ENCODE assay signal across 15 mouse cellular contexts in genomic region chr2:77841464-77841863, GRCm38 (mm10). TPM values are rescaled to one million over a fixed set of nuclear protein-coding genes. Genes with fewer than 3 reads are reported as not detected.
DNase-seq lines count a peak whose midpoint lies in the region; ATAC-seq and TF ChIP-seq lines count a peak whose summit lies in the region.
"Had no signal": no experiment of that assay in that cellular context is flagged by ENCODE, and none has a peak within 500 bp of the region (broad histone marks: within the 10 kb centered on the region; RNA-seq: fewer than 3 reads in every experiment).

No protein-coding gene starts in this region.

- peak overlapping the region; percentile 55 for H3K27ac ChIP-seq in left cerebral cortex, adult 2 months
- H3K27ac ChIP-seq: embryonic facial prominence, embryonic 12.5 days; lung, embryonic 15.5 days; stomach, embryonic 15.5 days had no signal

- no peak for TF ChIP-seq CTCF in left cerebral cortex, adult 2 months (IDR thresholded peaks at IDR 0.05)

- intact Hi-C loops in left cerebral cortex, adult 2 months (cut with DNase I): loop anchor here (1.0 to 5.0 kb wide), 3 partner anchors 23 to 84 kb away; no protein-coding TSS in a partner anchor
- intact Hi-C loops in gastrocnemius, postnatal 36 days (cut with DNase I): no loop called here

- ATAC-seq in erythroblast, adult 5-6 weeks (replicated peaks; ENCODE audit: low FRiP score, poor library complexity, severe bottlenecking): no peak

- DNase-seq in layer of hippocampus, adult 18-20 months (ENCODE audit: low spot score in 2 of 2): peak; percentile 37 to 72
- DNase-seq in layer of hippocampus, postnatal 10 days (ENCODE audit: low spot score in 2 of 2): no peak
- peak; percentile 33 to 35 for DNase-seq in frontal cortex, postnatal 14 days (ENCODE audit: low spot score in 2 of 2)
- DNase-seq in left cerebral cortex, adult 2 months (ENCODE audit: extremely low spot score in 1 of 2, low spot score in 2 of 2): peak; percentile 35 to 38
- DNase-seq in telencephalon, adult 2 months (ENCODE audit: low read depth, low spot score): peak; percentile 90
- no peak for DNase-seq in gastrocnemius, postnatal 36 days
- DNase-seq: cerebellum, adult 11-12 months; heart, postnatal 4 days; kidney, adult 8-10 months; spleen, adult 18-20 months had no signal

- H3K4me3 ChIP-seq in left cerebral cortex, adult 2 months: no peak overlapping the region
- H3K4me3 ChIP-seq: embryonic facial prominence, embryonic 12.5 days; lung, embryonic 15.5 days; stomach, embryonic 15.5 days had no signal

RNA-seq across cellular contexts. Expression of gene Zfp385b, which starts 22.0 kb away (rescaled TPM):
- total RNA-seq in layer of hippocampus, adult 18-20 months (2021): 10 to 100 TPM; 47.4 to 47.5 TPM
- total RNA-seq in layer of hippocampus, postnatal 10 days (2021): 10 to 100 TPM; 42.8 to 46.9 TPM
- 10 to 100 TPM; 47.8 to 54.1 TPM for total RNA-seq in left cerebral cortex, adult 2 months (2021)
- 1 to 10 TPM; 2.8 to 3.3 TPM for total RNA-seq in gastrocnemius, postnatal 36 days (2021)
- total RNA-seq in erythroblast, adult 5-6 weeks (2015; ENCODE audit: low replicate concordance): not detected in 2 replicates
- total RNA-seq in erythroblast, adult 5-6 weeks (2017; ENCODE audit: low replicate concordance): 3.5 TPM in 1 of 2 replicates, not detected in the other
- total RNA-seq: megakaryocyte, adult 5-6 weeks had no signal

Comparison
In these comparisons a context has a peak if more than half of its experiments do, and no peak if none do; other contexts are left out.
1. DNase-seq: peak in layer of hippocampus, adult 18-20 months (2 of 2), frontal cortex, postnatal 14 days (2 of 2), left cerebral cortex, adult 2 months (2 of 2) and telencephalon, adult 2 months (single experiment); none in layer of hippocampus, postnatal 10 days (0 of 2) and gastrocnemius, postnatal 36 days (0 of 2).
2. RNA of gene Zfp385b, which starts 22.0 kb away (total RNA-seq): 47.8 to 54.1 TPM in left cerebral cortex, adult 2 months, 47.4 to 47.5 TPM in layer of hippocampus, adult 18-20 months and 42.8 to 46.9 TPM in layer of hippocampus, postnatal 10 days; 2.8 to 3.3 TPM in gastrocnemius, postnatal 36 days and 3.5 TPM in erythroblast, adult 5-6 weeks; every median in the first group is over 4 times any median in the second.